Mouse (Mus musculus): ENCODE measurements around the gene Spink4. TPM values are rescaled to one million over a fixed set of nuclear protein-coding genes. Genes with fewer than 3 reads are reported as not detected.

Spink4 gene
- polyA plus RNA-seq, 1 experiment from 2014 or later = not detected

DNA sequence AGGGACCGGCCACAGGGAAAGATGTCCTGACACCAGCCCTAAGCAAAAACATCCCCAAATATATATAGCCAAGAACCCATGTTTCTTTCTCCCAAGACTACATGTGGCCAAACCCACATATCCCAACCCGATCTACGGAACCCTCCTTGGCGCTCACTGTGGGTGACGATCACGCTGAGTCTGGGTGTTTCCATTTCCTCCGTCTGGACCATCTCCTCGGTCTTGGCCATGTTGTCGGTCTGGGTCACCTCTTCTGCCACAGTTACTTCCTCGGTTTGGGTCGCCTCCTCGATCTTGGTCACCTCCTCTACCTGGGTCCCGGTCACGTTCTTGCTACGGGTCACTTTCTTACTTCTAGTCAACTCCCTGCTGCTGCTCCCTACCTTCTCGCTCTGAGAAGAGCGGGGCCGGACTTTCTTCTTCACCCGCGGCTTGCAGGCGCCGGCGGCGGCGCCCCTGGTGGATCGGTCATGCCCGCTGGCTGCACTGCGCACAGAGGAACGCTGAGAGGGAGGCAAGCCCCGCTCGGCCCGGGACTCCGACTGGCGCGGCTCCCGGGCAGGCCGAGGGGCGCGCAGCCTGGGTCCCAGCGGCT lies 27.8 kb downstream of the Spink4 start:
- Histone ChIP-seq H3K9me3 (replicated peaks) (no peaks in the 10 kb centered on the region), H3K4me1 (peaks cover 24% of the 10 kb centered on the region), H3K27me3 (ENCODE audit: low read depth, poor library complexity, severe bottlenecking) (no peaks in the 10 kb centered on the region), H3K36me3 (peaks cover 61% of the 10 kb centered on the region), H3K27ac (replicated peaks) (peak overlapping the region; percentile 91), H3K4me3 (peak overlapping the region; percentile 86)
- WGBS = under 1% methylated on average over 40 of the region's 40 CpGs
- DNase-seq (ENCODE audit: low spot score) = no peak

DNA sequence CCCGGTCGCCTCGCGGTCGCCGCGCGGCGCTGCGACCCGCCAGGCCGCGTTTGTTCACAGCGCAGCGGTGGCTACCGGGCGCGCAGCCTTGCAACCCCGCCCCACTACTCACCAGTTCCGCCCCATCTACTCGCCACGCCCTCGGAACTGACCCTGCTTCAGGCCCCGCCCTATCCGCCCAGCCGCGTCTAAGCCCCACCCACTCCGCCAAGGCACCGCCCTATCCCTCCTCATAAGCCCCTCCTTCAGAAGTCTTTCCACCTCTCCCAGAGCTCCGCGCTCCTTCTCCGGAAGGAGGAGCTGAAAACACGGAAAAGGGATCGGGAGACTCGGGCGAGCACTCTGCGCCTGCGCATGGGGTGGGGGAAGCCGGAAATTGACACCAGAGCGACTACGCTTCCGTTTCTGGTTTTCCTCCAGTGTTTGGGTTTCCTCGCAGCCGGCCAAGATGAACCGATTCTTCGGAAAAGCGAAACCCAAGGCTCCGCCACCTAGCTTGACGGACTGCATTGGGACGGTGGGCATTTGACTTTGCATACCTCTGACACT lies 28.4 kb downstream of the Spink4 start, which contains the start of the genes Bag1 and Chmp5:
Gene Bag1, minus strand, starts transcription at position 135 of the 549 bp plus-strand sequence.
Gene Chmp5, plus strand, starts transcription at position 248 of the 549 bp plus-strand sequence.
- no peaks in the 10 kb centered on the region for H3K9me3 ChIP-seq (replicated peaks)
- H3K27me3 ChIP-seq (ENCODE audit: low read depth, poor library complexity, severe bottlenecking) = no peaks in the 10 kb centered on the region
- peaks cover 61% of the 10 kb centered on the region for H3K36me3 ChIP-seq
- H3K27ac ChIP-seq (replicated peaks) = peak within 1 kb of the TSS; percentile 91
- peaks cover 24% of the 10 kb centered on the region for H3K4me1 ChIP-seq
- H3K4me3 ChIP-seq = peak within 1 kb of the TSS; percentile 86
- DNase-seq (ENCODE audit: low spot score) = peak; percentile 100
- WGBS = under 1% methylated on average over 50 of the region's 50 CpGs

DNA sequence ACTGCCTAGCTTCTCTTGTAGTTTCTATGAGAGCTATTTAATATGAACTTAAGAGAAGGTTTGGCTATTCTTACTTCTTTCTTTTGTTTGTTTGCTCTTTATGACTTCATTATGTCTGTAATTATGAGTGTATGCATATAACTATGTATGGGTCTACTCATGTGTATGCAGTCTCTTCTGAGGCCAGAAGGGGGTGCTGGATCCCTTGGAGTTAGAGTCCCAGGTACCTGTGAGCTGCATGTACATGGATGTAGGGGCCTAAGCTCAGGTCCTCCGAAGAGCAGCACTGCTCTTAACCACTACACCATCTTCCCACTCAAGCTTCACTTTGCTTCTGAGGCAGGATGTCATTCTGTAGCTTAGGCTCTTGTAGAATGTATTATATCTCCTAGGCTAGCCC lies 33.7 kb downstream of the Spink4 start:
- Histone ChIP-seq H3K27ac (replicated peaks) (no peak overlapping the region), H3K36me3 (peaks cover 82% of the 10 kb centered on the region), H3K4me3 (no peak overlapping the region), H3K4me1 (peaks cover 9% of the 10 kb centered on the region), H3K27me3 (ENCODE audit: low read depth, poor library complexity, severe bottlenecking) (no peaks in the 10 kb centered on the region), H3K9me3 (replicated peaks) (no peaks in the 10 kb centered on the region)
- 85% methylated on average over 1 of the region's 1 CpGs for WGBS
- DNase-seq (ENCODE audit: low spot score) = no peak

GRCm38 (mm10) chr4:40955942-40956341 lies 36.1 kb downstream of the Spink4 start:
- Histone ChIP-seq H3K27me3 (ENCODE audit: low read depth, poor library complexity, severe bottlenecking) (no peaks in the 10 kb centered on the region), H3K4me1 (no peaks in the 10 kb centered on the region), H3K36me3 (peaks cover 95% of the 10 kb centered on the region), H3K27ac (replicated peaks) (no peak overlapping the region), H3K4me3 (no peak overlapping the region), H3K9me3 (replicated peaks) (no peaks in the 10 kb centered on the region)
- DNase-seq (ENCODE audit: low spot score) = no peak
- WGBS = 95% methylated on average over 6 of the region's 6 CpGs

DNA sequence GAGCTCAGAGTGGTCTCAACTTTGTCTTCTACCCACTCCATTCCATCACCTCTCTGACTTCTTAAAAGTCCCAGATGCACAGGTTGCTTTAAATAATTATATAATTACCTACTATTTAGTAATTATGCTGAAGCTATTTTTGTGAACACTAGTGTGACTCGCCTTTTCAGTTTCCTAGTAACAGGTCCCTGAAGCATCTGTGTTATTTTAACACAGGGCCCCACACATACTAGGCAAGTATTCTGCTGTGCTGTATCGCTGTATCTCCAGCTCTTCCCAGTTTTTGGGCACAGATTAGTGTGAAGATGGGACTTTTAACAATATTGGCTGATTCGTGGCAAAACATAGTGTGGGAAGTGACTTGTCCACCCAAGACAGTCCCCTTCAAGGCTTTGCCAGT lies 43.7 kb downstream of the Spink4 start:
- H3K4me3 ChIP-seq = no peak overlapping the region
- no peaks in the 10 kb centered on the region for H3K4me1 ChIP-seq
- H3K36me3 ChIP-seq = peaks cover 94% of the 10 kb centered on the region
- H3K27ac ChIP-seq (replicated peaks) = no peak overlapping the region
- no peaks in the 10 kb centered on the region for H3K27me3 ChIP-seq (ENCODE audit: low read depth, poor library complexity, severe bottlenecking)
- 86% methylated on average over 3 of the region's 3 CpGs for WGBS
- DNase-seq (ENCODE audit: low spot score) = no peak
- no peaks in the 10 kb centered on the region for H3K9me3 ChIP-seq (replicated peaks)

DNA sequence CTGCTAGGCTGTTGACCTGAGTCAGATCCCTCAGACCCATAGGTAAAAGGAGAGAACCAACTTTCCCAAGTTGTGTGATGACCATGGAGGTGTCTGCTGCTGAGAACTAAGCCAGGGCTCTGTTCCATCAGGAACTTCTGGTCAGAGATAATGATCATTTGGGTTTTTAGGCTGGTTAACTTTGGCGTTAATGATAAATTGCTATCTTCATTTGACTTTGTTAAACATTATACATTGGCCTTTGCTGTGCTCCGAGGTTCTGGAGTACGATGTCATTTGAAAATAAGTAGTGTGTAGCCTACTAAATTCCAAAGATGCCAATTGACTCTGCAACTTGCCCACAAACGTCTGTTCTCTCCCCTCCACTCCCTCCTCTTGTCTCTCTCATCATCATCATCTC lies 49.3 kb downstream of the Spink4 start:
- 80% methylated on average over 4 of the region's 4 CpGs for WGBS
- no peak for DNase-seq (ENCODE audit: low spot score)
- Histone ChIP-seq H3K36me3 (peaks cover 38% of the 10 kb centered on the region), H3K9me3 (replicated peaks) (no peaks in the 10 kb centered on the region), H3K4me1 (peaks cover 22% of the 10 kb centered on the region), H3K27me3 (ENCODE audit: low read depth, poor library complexity, severe bottlenecking) (no peaks in the 10 kb centered on the region), H3K4me3 (no peak overlapping the region), H3K27ac (replicated peaks) (no peak overlapping the region)

GRCm38 (mm10) chr4:40969781-40970591 lies 50.1 kb downstream of the Spink4 start:
- DNase-seq (ENCODE audit: low spot score) = no peak
- WGBS = 16% methylated on average over 11 of the region's 13 CpGs

GRCm38 (mm10) chr4:40970592-40970841 lies 50.7 kb downstream of the Spink4 start:
- H3K27ac ChIP-seq (replicated peaks) = peak overlapping the region; percentile 92
- no peak for DNase-seq (ENCODE audit: low spot score)
- H3K9me3 ChIP-seq (replicated peaks) = no peaks in the 10 kb centered on the region
- peaks cover 25% of the 10 kb centered on the region for H3K36me3 ChIP-seq
- peak overlapping the region; percentile 75 for H3K4me3 ChIP-seq
- no peaks in the 10 kb centered on the region for H3K27me3 ChIP-seq (ENCODE audit: low read depth, poor library complexity, severe bottlenecking)
- peaks cover 22% of the 10 kb centered on the region for H3K4me1 ChIP-seq
- WGBS = under 1% methylated on average over 15 of the region's 16 CpGs

More at GRCm38 (mm10) chr4:40969781-40970591, 50.1 kb downstream of the Spink4 start:
- H3K27ac ChIP-seq (replicated peaks) = peak overlapping the region; percentile 92
- H3K4me3 ChIP-seq = peak overlapping the region; percentile 75
- H3K36me3 ChIP-seq = peaks cover 30% of the 10 kb centered on the region
- H3K27me3 ChIP-seq (ENCODE audit: low read depth, poor library complexity, severe bottlenecking) = no peaks in the 10 kb centered on the region
- peaks cover 22% of the 10 kb centered on the region for H3K4me1 ChIP-seq
- no peaks in the 10 kb centered on the region for H3K9me3 ChIP-seq (replicated peaks)

GRCm38 (mm10) chr4:40970842-40971701 lies 51.2 kb downstream of the Spink4 start, which contains the start of gene Nfx1:
TSS of gene Nfx1 (plus strand) at chr4:40970906.
- WGBS = under 1% methylated on average over 84 of the region's 85 CpGs
- Histone ChIP-seq H3K27me3 (ENCODE audit: low read depth, poor library complexity, severe bottlenecking) (no peaks in the 10 kb centered on the region), H3K4me1 (peaks cover 22% of the 10 kb centered on the region), H3K9me3 (replicated peaks) (no peaks in the 10 kb centered on the region), H3K27ac (replicated peaks) (peak within 1 kb of the TSS; percentile 92), H3K4me3 (peak within 1 kb of the TSS; percentile 75), H3K36me3 (peaks cover 25% of the 10 kb centered on the region)
- peak; percentile 95 for DNase-seq (ENCODE audit: low spot score)

DNA sequence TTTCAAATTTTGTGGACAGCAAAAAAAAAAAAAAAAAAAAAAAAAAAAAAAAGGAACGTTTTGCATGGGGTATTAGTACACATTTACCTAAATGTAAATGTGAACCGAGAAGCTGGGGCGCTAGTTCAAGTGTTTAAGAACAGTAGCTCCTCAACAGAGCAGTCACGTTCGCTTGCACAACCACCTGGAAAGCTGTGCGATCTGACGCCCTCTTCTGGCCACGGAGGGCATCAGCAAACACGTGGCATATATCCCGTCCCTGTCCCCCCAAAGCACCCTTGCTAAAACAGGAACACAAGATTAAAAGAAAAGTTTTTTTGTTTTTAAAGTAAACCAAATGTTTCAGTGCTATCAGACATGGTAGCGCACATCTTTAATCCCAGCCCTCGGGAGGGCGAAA lies 51.9 kb downstream of the Spink4 start:
- Histone ChIP-seq H3K27ac (replicated peaks) (peak overlapping the region; percentile 92; the same call in 1 of the 2 replicates), H3K4me3 (peak overlapping the region; percentile 75), H3K27me3 (ENCODE audit: low read depth, poor library complexity, severe bottlenecking) (no peaks in the 10 kb centered on the region), H3K4me1 (peaks cover 22% of the 10 kb centered on the region), H3K9me3 (replicated peaks) (no peaks in the 10 kb centered on the region), H3K36me3 (peaks cover 25% of the 10 kb centered on the region)
- 26% methylated on average over 13 of the region's 13 CpGs for WGBS
- DNase-seq (ENCODE audit: low spot score) = peak; percentile 46

- no peaks in the 10 kb centered on the region for H3K27me3 ChIP-seq (ENCODE audit: low read depth, poor library complexity, severe bottlenecking)
- H3K4me1 ChIP-seq = peaks cover 22% of the 10 kb centered on the region
- no peak overlapping the region for H3K4me3 ChIP-seq
- H3K36me3 ChIP-seq = peaks cover 35% of the 10 kb centered on the region
- 100% methylated on average over 1 of the region's 1 CpGs for WGBS
- no peaks in the 10 kb centered on the region for H3K9me3 ChIP-seq (replicated peaks)
- H3K27ac ChIP-seq (replicated peaks) = no peak overlapping the region
- no peak for DNase-seq (ENCODE audit: low spot score)
These were observed 54.2 kb downstream of the Spink4 start for GRCm38 (mm10) chr4:40974011-40974410.

DNA sequence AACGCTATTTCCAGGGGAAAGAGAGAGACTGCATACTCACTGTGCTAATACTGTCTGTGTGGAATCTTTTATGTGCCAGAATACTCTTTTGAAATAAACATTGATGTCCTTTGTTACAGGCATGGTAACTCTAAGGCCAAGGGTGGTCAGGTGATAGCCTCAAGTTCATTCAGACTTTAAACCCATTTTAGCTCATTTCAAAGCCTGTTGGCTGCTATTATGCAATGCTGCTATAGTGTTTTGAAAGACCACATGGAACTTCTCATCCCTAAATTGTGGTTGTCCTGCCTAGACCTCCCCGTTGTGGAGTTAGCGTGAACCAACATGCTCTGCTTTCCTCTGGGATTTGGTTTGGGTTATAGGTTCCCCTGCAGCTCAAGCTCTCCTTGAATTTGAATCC lies 55.8 kb downstream of the Spink4 start:
- Histone ChIP-seq H3K27me3 (ENCODE audit: low read depth, poor library complexity, severe bottlenecking) (no peaks in the 10 kb centered on the region), H3K9me3 (replicated peaks) (no peaks in the 10 kb centered on the region), H3K4me3 (no peak overlapping the region), H3K36me3 (peaks cover 52% of the 10 kb centered on the region), H3K27ac (replicated peaks) (no peak overlapping the region), H3K4me1 (peaks cover 13% of the 10 kb centered on the region)
- no peak for DNase-seq (ENCODE audit: low spot score)
- 98% methylated on average over 3 of the region's 3 CpGs for WGBS
